Mouse (Mus musculus): Measurements from ENCODE around the gene Ginm1.

The Ginm1 gene

GRCm38 (mm10) chr10:7725751-7726500 is 66.7 kb downstream of the Ginm1 start, which contains the start of gene Katna1:
TSS of gene Katna1 (plus strand) at chr10:7726000.
- DNase-seq (ENCODE audit: extremely low spot score, low read depth, low spot score) = peak; percentile 79

All from hindlimb bud, embryonic 11.5 days (tissue).